Mouse (Mus musculus) bone marrow, adult 2 months (tissue): Measurements from ENCODE around the gene Tmem129.

Experiments used
- CTCF ChIP-seq: fragments of 200-500 bp; IDR thresholded peaks from 2 replicates; pipeline ENCODE4 v1.5.1; 2011; ENCODE audit warnings: low read length, control low read depth; ENCODE audit not compliant: control insufficient read depth, insufficient read depth
- POLR2A ChIP-seq: fragments of 200-500 bp; IDR thresholded peaks from 2 replicates; pipeline ENCODE4 v1.6.1; 2011; ENCODE audit warnings: low read depth, mild to moderate bottlenecking, control low read depth, low read length, borderline replicate concordance; ENCODE audit not compliant: control insufficient read depth

DNA sequence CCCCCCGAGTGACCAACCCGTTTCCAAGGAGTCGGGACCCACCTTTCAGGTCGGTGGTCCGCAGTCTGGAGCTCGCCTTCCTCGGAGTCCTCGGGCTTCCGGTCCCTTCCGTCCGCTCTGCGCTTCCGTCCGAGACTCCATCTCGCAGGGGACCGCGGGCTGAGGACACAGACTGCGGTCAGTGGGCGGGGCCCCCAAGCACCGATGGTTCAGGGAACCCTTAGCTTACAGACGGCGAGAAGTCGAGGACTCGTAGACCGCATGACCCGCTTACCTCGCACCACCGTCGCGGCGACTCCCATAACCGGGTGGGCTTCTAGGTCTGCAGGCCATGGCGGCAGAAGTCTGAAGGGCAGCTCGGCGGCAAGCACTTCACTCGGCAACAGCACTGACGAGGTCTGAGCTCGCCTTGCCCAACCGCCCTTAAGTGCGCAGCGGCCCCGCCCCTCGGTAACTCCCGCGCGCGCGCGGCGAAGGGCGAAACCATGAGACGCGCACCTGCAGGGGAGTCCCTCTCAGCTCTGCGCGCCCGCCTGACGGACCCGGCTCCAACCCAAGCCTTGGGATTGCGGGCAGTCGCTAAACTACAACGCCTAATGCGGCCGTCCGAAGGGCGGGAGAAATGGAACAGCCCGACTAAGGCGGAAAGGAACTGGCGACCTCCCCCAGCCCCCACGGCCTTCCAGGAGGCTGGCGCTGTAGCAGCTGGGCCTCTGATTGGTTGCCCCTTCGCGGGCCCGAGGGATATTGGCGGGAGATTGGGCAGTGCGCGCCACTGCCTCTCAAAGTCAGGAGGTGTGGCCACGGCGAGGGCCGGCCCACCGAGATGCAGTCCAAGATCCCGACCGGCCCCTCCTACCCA, 6.1 kb downstream of the Tmem129 start, which contains the start of gene Slbp:
- TF ChIP-seq CTCF (no peak), POLR2A (peak; percentile 99)
